Mouse (Mus musculus): ENCODE data around the gene Cst7. TPM values are rescaled to one million over a fixed set of nuclear protein-coding genes. Genes with fewer than 3 reads are reported as not detected.

The Cst7 gene
- polyA plus RNA-seq, 1 experiment, result 11.8 TPM

DNA sequence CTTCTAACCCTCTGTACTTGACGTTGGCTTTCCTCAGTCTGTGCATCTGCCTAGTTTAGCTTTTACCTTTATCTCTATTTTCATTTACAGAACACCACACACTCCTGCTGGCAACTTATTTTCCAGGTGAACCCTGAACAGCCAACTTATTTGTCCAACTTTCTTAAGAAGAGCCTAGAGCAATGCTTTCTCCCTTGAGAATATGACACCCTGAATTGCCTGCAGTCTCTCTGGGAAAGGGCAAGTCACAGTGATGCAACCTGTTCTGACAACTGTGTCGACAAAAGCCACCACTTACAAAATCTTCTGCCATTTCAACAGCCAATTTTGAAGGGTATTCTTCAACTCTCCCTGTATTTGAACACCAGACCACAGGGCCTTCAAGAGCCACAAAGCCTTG is 34.6 kb downstream of the Cst7 start:
- no peak for DNase-seq (ENCODE audit: low read depth in 1 of 2, low spot score in 2 of 2)
- Histone ChIP-seq H3K4me3 (ENCODE audit: extremely low read depth, insufficient read depth, insufficient read length) (no peak overlapping the region), H3K27me3 (ENCODE audit: control insufficient read depth, insufficient read depth, low read length) (no peaks in the 10 kb centered on the region), H3K27ac (ENCODE audit: insufficient read depth, low read length) (no peak overlapping the region), H3K4me1 (ENCODE audit: control insufficient read depth, insufficient read depth, insufficient read length) (peaks cover 3% of the 10 kb centered on the region; the same call in 1 of the 2 replicates), H3K36me3 (ENCODE audit: control insufficient read depth, insufficient read depth, low read length) (no peaks in the 10 kb centered on the region)
- no peak for TF ChIP-seq POLR2A (IDR thresholded peaks at IDR 0.05; ENCODE audit: low read depth, low read length)
- no peak for TF ChIP-seq CTCF (IDR thresholded peaks at IDR 0.05; ENCODE audit: extremely low read depth, insufficient read depth, insufficient read length, insufficient replicate concordance)
- 85% methylated on average over 2 of the region's 2 CpGs for WGBS

DNA sequence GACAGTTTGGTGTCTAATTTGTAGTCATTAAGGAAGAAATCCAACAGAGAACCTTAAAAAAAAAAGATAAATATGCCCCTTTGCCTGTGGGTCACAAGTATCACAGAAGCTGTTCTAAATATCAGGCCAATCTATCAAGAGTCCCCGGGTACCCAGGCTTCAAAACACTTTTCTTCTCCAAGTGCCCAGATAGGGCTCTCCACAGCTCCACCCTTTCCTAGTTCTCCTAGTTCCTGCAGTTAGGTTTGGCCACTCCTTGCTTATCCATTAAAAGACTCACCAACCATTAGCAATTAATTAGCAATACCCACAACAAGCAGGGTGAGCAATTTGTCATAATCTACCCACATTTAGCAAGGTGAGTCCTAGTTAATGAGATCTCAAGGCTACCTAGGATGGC is 36.9 kb downstream of the Cst7 start:
- H3K4me1 ChIP-seq (ENCODE audit: control insufficient read depth, insufficient read depth, insufficient read length), result peaks cover 3% of the 10 kb centered on the region; the same call in 1 of the 2 replicates
- no peak overlapping the region for H3K27ac ChIP-seq (ENCODE audit: insufficient read depth, low read length)
- DNase-seq (ENCODE audit: low read depth in 1 of 2, low spot score in 2 of 2), result no peak
- no peaks in the 10 kb centered on the region for H3K27me3 ChIP-seq (ENCODE audit: control insufficient read depth, insufficient read depth, low read length)
- WGBS, result 71% methylated on average over 1 of the region's 1 CpGs
- no peak for TF ChIP-seq CTCF (IDR thresholded peaks at IDR 0.05; ENCODE audit: extremely low read depth, insufficient read depth, insufficient read length, insufficient replicate concordance)
- no peak overlapping the region for H3K4me3 ChIP-seq (ENCODE audit: extremely low read depth, insufficient read depth, insufficient read length)
- no peaks in the 10 kb centered on the region for H3K36me3 ChIP-seq (ENCODE audit: control insufficient read depth, insufficient read depth, low read length)

DNA sequence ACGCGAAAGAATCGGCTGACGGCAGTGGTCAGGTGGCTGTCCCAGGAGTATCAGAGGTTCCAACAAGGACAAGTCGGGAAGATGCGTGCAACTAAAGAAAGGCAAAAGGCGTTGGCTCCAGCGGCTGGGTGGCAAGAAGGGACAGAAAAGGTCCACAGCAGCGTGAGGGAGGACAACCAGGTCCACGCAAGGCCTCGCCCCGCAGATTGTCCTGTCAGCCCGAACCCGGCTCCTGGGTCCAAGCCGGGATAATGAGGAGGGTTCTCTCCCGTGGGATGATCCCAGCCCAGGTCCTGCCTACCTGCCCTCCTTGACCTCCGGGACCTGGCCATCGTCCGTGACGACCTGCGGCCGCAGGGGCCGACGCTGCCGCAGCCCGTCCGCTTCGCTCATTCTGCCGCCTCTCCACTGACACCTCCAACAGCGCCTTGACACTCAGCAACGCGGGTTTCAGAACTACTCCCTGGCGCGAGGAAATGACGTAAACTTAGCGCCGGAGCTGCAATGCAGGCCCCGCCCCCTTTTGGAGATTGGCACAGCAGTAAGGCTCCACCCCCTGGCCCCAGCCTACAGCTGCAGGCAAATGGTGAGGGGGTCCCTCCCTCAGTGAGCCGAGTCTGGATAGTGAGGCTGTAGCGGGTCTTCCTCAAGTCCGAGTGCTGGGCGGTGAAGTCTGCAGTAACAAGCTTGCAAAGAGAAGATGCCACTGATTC is 38.0 kb downstream of the Cst7 start, which contains the start of gene Apmap:
Gene Apmap (minus strand): TSS at position 481 of the 713 bp plus-strand sequence.
- H3K27ac ChIP-seq (ENCODE audit: insufficient read depth, low read length), result no peak within 1 kb of the TSS
- DNase-seq (ENCODE audit: low read depth in 1 of 2, low spot score in 2 of 2), result peak; percentile 92 to 95
- H3K4me1 ChIP-seq (ENCODE audit: control insufficient read depth, insufficient read depth, insufficient read length), result peaks cover 3% of the 10 kb centered on the region; the same call in 1 of the 2 replicates
- H3K36me3 ChIP-seq (ENCODE audit: control insufficient read depth, insufficient read depth, low read length), result no peaks in the 10 kb centered on the region
- WGBS, result under 1% methylated on average over 42 of the region's 42 CpGs
- peak within 1 kb of the TSS; percentile 74 for H3K4me3 ChIP-seq (ENCODE audit: extremely low read depth, insufficient read depth, insufficient read length)
- TF ChIP-seq POLR2A (IDR thresholded peaks at IDR 0.05; ENCODE audit: low read depth, low read length) (no peak), CTCF (IDR thresholded peaks at IDR 0.05; ENCODE audit: extremely low read depth, insufficient read depth, insufficient read length, insufficient replicate concordance) (no peak)
- no peaks in the 10 kb centered on the region for H3K27me3 ChIP-seq (ENCODE audit: control insufficient read depth, insufficient read depth, low read length)

DNA sequence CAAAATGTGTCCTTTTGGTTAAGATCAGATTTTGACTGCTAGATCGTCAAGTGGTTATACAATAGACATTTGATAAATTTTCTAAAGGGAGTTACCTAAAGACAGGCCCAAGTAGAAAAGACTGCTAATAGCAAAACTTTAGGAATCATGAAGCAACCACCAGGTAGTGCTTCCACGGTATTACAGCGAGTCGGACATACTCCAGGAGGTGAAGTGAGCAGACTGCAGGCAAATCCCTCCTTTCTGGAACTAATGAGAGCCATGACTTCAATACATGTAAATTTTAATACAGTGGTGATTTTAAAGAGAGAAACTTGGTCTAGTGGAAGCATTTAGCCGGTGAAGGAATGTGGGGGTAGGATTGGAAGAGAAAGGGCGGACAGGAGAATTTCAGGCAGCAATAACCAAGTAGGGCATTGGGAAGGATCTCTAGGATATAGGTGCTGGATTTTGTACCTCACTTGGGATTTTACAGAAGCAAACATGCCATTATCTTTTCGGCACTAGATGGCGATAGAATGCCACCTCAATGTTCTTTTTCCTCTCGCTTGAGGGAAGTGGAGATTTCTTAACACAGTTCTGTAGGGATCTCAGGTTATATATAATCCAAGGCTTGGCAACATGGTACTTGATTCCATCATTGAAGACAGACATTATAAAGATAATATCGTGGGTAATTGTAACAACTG is 38.8 kb downstream of the Cst7 start:
- no peak overlapping the region for H3K27ac ChIP-seq (ENCODE audit: insufficient read depth, low read length)
- no peaks in the 10 kb centered on the region for H3K27me3 ChIP-seq (ENCODE audit: control insufficient read depth, insufficient read depth, low read length)
- peak overlapping the region; percentile 74 for H3K4me3 ChIP-seq (ENCODE audit: extremely low read depth, insufficient read depth, insufficient read length)
- TF ChIP-seq CTCF (IDR thresholded peaks at IDR 0.05; ENCODE audit: extremely low read depth, insufficient read depth, insufficient read length, insufficient replicate concordance), result peak; percentile 30; the same call in 1 of the 2 replicates
- no peak for TF ChIP-seq POLR2A (IDR thresholded peaks at IDR 0.05; ENCODE audit: low read depth, low read length)
- DNase-seq (ENCODE audit: low read depth in 1 of 2, low spot score in 2 of 2), result peak; percentile 53 to 59
- peaks cover 6% of the 10 kb centered on the region; the same call in 1 of the 2 replicates for H3K4me1 ChIP-seq (ENCODE audit: control insufficient read depth, insufficient read depth, insufficient read length)
- no peaks in the 10 kb centered on the region for H3K36me3 ChIP-seq (ENCODE audit: control insufficient read depth, insufficient read depth, low read length)
- 4% methylated on average over 10 of the region's 10 CpGs for WGBS

DNA sequence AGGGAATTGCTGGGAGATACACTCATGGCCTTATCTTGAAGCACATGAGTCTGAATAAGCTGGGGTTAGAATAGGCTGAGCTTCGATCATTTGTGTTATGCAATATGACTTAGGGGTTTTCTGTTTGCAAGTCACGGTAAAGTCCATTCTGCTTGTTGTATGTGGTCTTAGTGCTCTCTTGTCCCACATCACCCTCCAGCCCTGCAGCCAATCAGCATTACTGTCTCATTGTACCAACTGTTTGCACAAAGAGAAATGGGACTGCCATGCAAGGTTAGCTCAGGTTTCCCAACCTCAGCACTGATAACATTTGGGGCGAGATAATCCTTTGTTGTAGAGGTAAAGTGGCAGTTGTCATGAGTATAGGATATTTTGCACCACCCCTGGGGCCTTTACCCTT is 39.9 kb downstream of the Cst7 start:
- Histone ChIP-seq H3K27me3 (ENCODE audit: control insufficient read depth, insufficient read depth, low read length) (no peaks in the 10 kb centered on the region), H3K4me3 (ENCODE audit: extremely low read depth, insufficient read depth, insufficient read length) (no peak overlapping the region), H3K36me3 (ENCODE audit: control insufficient read depth, insufficient read depth, low read length) (no peaks in the 10 kb centered on the region), H3K4me1 (ENCODE audit: control insufficient read depth, insufficient read depth, insufficient read length) (peaks cover 6% of the 10 kb centered on the region; the same call in 1 of the 2 replicates), H3K27ac (ENCODE audit: insufficient read depth, low read length) (no peak overlapping the region)
- TF ChIP-seq CTCF (IDR thresholded peaks at IDR 0.05; ENCODE audit: extremely low read depth, insufficient read depth, insufficient read length, insufficient replicate concordance) (no peak), POLR2A (IDR thresholded peaks at IDR 0.05; ENCODE audit: low read depth, low read length) (no peak)
- whole genome bisulfite sequencing, result 70% methylated on average over 3 of the region's 3 CpGs
- DNase-seq (ENCODE audit: low read depth in 1 of 2, low spot score in 2 of 2), result no peak

DNA sequence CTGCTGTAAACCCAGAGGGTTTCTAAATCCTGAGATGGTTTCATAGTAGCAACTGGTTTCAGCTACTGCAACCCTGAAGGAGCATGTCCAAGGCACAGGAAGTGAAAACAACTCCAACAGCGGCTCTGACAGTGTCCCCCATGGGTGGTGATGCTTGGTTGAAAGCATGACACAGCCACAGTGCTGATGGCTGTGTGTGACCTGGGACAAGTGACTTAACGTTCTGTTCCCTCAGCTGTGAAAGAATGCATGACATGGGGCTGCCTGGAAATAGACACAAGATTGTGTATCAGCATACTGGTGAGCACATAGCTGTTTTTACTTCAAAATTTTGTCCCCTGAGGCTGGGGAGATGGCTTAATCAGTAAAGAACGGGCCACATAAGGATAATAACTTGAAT is 51.5 kb downstream of the Cst7 start:
- H3K4me3 ChIP-seq (ENCODE audit: extremely low read depth, insufficient read depth, insufficient read length), result no peak overlapping the region
- DNase-seq (ENCODE audit: low read depth in 1 of 2, low spot score in 2 of 2), result no peak
- H3K4me1 ChIP-seq (ENCODE audit: control insufficient read depth, insufficient read depth, insufficient read length), result no peaks in the 10 kb centered on the region
- WGBS, result 74% methylated on average over 3 of the region's 3 CpGs
- H3K27ac ChIP-seq (ENCODE audit: insufficient read depth, low read length), result no peak overlapping the region
- H3K36me3 ChIP-seq (ENCODE audit: control insufficient read depth, insufficient read depth, low read length), result peaks cover 51% of the 10 kb centered on the region
- no peaks in the 10 kb centered on the region for H3K27me3 ChIP-seq (ENCODE audit: control insufficient read depth, insufficient read depth, low read length)
- TF ChIP-seq POLR2A (IDR thresholded peaks at IDR 0.05; ENCODE audit: low read depth, low read length), result no peak

DNA sequence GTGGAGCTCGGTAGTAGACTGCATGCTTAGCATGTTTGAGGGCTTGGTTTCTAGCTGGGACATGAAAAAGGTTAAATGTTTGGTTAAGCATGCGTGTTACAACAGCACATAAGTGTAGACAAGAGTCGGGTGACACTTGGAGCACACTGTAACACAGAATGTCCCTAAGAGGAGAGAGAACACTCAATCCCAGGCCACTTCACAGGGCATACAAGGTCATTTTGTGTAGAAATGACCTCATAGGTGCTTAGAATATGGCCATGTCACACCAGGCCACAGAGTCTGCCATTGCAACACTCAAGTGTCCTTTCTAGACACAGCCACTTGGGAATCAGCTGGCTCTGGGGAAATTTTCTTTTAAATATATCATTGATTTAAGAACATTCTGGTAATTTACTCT is 53.7 kb downstream of the Cst7 start:
- Histone ChIP-seq H3K36me3 (ENCODE audit: control insufficient read depth, insufficient read depth, low read length) (peaks cover 51% of the 10 kb centered on the region), H3K27me3 (ENCODE audit: control insufficient read depth, insufficient read depth, low read length) (no peaks in the 10 kb centered on the region), H3K27ac (ENCODE audit: insufficient read depth, low read length) (no peak overlapping the region), H3K4me3 (ENCODE audit: extremely low read depth, insufficient read depth, insufficient read length) (no peak overlapping the region), H3K4me1 (ENCODE audit: control insufficient read depth, insufficient read depth, insufficient read length) (no peaks in the 10 kb centered on the region)
- WGBS, result 98% methylated on average over 3 of the region's 3 CpGs
- no peak for DNase-seq (ENCODE audit: low read depth in 1 of 2, low spot score in 2 of 2)
- TF ChIP-seq CTCF (IDR thresholded peaks at IDR 0.05; ENCODE audit: extremely low read depth, insufficient read depth, insufficient read length, insufficient replicate concordance) (no peak), POLR2A (IDR thresholded peaks at IDR 0.05; ENCODE audit: low read depth, low read length) (no peak)

All from spleen, adult 2 months (tissue).